Mouse (Mus musculus) c-Kit-positive CD71-negative TER-119-negative erythroid progenitor cells, embryonic 14.5 days (primary cell): ENCODE results near the gene Cryga.

ENCODE experiments used
- DNase-seq: peaks from one replicate; pipeline ENCODE4 v3.0.0-alpha.2; 2013; ENCODE audit warnings: low read depth

The Cryga gene

DNA sequence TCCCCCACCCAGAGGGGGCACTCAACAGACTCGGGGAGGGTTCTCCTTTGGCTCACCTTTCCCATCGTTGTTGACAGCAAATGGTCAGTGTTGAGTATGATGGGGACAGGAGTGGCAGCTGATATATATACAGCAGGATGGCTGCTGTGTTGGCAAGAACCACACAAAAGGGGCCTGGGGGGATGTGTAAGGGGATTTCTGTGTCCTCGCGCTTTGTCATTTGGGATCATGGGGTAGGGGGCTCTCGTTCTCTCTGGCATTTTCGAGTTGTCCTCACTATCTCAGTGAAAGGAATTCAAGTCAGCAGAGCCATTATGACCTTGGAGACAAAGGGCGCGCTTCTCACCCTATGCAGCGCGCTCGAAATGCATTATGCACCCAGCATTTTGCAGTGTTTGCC lies at the start of gene Cryga:
Gene Cryga, minus strand, starts transcription at position 101 of the 400 bp plus-strand sequence.
- DNase-seq: no peak

DNA sequence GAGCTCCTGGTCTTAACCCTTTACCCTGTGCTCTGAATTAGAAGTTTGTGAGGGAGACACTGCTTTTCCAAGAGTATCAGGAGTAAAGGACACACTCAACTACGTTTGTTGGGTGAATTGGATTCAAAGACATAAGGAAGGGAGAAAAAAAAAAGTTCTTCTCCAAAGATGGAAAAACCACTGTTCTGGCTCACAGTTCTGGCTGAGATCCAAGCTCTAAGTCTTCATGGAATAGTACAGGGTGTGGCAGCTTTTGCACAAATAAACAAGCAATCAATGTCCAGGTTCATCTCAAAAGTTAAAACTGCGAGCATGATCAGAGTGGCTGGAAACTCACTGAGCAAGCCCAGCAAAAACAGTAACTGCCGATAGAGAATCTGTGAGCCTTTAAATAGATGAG lies 44.8 kb upstream of the Cryga start:
- DNase-seq: no peak

- DNase-seq: no peak
Observed at GRCm38 (mm10) chr1:65147326-65147725, 44.2 kb upstream of the Cryga start.

DNA sequence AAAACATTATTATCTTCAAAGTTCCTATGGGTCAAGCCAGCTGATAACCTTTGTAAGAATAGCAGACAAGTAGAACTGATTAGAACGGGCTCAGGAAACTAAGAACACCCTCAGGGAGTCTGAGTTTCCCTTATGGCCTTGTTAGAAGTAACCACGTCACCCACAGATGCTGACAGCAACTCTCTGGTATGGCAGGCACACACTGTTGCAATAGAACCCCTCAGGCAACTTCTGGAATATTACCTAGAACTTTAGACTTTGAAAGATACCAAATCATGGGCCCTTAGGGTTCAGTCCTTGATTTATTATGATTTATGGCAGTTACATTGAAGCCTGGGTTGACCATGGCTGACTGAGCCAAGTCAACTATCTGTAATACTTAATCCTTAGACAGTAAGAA lies 43.4 kb upstream of the Cryga start:
- DNase-seq: no peak

DNA sequence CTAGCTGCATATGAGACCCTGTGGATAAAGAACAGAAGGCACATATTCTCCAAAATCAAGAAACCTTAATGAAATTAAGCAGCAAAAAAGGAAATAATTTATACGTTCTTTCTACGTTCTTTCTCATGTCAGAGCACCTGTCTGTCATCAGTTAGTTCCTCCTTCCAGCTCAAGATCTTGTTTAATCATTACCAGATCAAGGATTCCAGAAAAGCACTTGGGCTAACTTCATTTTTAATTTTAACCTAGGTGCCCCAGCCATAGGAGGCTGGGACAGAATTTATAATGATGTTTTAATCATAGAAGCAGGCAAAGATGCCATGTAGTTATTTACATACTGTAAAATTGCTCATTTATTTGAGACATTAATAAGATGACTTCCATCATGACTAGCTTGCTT lies 41.6 kb upstream of the Cryga start:
- no peak for DNase-seq

DNA sequence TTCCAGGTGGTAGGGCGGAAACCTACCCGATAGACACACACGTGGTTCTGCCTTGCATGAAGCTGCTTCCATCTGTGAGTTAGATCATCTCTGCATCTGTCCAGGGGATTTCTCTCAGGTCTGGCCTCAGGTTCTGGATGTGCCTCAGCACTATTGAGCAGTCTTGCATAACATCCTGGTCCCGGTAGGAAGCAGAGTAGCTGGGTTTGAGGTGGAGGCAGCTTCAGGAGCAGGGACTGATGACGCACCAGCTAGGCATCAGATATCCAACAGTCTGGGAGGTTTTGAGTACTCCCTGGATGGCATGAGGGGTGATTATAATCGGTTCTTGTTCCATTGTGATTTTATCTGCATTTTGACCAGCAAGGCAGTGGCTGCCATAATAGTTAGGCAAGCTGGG lies 34.4 kb upstream of the Cryga start:
- no peak for DNase-seq

- no peak for DNase-seq
Observed at GRCm38 (mm10) chr1:65132833-65133232, 29.7 kb upstream of the Cryga start.

- no peak for DNase-seq
Observed at GRCm38 (mm10) chr1:65131671-65132070, 28.5 kb upstream of the Cryga start.

- DNase-seq: no peak
Observed at GRCm38 (mm10) chr1:65130226-65130625, 27.1 kb upstream of the Cryga start.

DNA sequence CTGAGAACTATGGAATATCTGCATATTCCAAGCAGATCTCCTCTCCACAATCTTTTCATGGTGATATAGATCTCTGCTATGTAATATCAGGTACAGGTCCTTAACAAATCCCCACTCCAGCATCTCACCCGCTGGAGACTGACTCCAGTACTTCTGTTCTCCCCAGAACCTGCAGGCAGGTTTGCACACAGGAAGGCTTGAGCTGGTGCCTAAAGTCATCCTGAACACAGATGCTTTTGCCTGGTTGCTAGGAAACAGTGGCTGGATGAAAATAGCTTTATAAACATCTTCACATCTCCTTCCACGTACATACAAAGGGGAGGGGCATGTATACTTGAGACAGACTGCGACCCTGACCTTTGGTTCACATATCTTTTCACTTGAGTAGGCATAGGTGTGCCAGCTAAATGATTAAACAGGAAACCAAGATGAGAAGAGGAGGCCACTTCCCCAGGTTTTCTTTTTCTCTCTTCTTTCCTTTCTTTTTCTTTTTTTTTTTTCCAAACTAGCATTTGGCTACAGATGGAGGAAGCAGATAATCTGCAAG lies 26.5 kb upstream of the Cryga start:
- DNase-seq: no peak

DNA sequence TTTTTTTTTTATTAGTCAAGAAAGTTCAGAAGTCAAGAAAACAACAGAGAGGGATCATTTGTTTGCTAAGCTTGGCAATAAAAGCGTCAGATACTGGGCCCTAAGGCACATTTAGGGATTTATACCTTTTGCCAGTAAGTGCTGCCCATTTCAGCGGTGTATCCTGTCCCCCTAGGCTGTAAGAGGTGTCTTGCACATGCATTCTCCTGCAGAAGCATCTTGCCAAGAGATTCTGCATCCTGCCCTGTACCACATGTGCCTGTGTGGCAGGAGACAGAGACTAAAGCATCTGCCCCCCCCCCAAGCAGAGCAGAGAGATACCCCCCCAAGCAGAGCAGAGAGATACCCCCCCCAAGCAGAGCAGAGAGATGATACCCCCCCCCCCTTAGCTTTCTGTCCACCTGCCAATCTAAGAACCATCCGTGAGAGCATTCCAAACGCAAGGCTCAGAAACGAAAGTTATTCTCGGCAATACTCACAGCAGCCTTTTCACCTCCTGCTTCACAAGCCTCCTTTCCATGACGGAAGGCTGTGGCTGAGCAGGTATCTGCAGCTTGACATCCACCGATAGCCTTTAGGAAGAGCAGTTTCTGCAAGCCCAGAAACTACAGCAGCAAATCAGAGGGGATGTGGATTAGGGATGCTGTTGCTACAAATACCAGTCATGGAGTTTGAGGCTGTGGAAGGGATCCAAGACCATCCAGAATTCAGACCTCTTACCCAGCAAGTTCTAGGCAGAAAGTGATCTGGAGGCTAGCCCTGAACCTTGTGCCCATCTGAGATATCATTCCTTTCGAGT lies 19.6 kb upstream of the Cryga start, which contains the start of gene D630023F18Rik:
Gene D630023F18Rik, minus strand, starts transcription at position 641 of the 799 bp plus-strand sequence.
- DNase-seq: no peak

DNA sequence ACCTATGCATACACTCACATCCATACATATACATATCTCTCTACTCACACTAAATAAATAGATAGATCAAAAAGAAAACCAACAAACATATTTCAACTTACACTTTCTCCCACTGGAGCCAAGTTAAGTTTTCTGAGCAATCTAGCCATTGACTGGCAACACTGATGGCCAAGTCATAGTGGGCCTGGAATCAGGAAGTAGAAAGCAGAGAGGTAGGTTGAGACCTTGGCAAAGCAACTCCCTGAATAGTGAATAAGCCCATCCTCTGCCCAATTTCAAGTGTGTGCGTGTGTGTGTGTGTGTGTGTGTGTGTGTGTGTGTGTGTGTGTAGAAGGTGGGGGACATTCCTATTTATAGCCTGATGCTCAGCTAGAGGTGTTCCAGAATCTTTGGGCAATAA lies 16.3 kb upstream of the Cryga start, which contains the start of gene Gm28845:
Gene Gm28845, minus strand, starts transcription at position 121 of the 400 bp plus-strand sequence.
- no peak for DNase-seq

DNA sequence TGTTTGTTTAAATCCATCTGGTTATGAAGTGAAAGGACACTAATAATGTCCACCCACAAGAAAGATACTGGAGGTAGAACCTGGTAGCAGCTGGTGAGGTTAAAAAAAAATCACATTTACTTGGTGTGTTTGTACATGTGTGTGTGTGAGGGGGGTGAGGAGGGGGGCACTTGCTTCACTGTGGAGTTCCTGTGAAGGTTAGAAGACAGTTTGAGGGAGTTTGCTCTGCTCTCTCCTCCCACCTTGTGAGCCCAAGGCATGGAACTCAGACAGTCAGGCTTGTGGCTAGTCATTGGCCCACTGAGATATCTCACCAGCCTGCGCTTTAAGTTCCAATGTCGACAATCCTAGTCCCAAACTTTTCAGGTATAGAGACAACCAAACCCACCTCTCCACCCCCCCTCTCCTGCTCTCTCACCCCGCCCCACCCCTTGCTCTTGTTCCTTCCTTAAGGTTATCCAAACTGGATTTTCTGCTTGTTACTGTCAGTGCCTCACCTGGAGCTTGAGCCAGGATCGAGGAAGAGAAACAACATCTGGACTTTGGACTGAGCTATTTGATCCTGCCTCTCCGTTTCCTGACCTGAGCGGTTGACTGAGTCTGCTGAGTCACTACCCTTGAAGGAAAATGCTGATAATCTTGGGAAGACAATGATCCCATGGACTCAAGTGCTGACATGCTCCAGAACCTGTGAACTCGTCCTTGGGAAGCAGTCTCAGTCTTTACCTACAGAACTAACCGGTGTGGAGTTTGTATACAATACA lies 15.2 kb upstream of the Cryga start:
- no peak for DNase-seq

DNA sequence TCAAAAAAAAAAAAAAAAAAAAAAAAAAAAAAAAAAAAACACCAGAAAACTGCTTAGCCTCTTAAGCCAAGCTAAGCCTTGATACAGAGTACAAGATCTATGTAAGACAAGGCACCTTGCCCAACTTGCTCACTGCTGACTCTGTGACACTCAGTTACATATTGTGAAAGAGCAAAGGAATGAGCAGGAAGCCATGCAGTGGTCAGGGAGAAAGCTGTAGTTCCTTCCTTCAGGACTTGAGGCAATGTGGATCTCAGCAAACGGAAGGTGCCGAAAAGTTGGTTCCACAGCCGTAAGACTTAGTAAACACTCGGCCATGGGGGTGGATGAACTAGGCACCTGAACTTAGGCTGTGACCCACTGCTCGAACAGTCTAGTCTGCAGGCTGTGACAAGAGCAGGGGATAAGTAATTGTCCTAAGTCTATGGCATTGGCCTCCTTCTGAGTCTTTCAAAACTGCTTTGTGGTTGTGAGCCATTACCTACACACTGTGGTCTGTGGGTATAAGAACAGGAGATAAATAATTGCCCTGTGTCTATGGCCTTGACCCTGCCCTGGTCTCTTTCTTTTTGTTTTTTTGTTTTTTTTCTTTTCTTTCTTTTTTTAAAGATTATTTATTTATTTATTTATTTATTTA lies 10.5 kb upstream of the Cryga start:
- DNase-seq: no peak

DNA sequence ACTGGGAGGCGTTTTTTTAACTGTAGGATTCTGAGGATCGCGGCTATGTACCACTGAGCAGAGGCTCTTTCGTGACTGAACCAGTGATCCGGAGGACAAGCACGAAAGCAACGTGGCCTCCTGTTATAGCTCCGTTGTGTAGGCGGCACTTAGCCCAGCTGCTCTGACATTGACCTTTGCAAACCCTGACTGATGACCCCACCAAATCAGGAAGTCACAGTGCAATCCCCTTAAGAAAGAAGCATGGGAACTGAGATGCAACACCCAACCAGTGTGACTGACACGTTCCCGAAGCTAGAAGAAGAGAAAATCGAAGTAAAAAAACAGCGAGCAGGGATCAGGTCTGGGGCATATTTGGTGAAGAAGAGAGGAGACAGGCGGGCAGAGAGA lies 9.6 kb upstream of the Cryga start:
- DNase-seq: peak; percentile 22

- DNase-seq: peak; percentile 73
Observed at GRCm38 (mm10) chr1:65112031-65112806, 9.0 kb upstream of the Cryga start.

GRCm38 (mm10) chr1:65109756-65110435 lies 6.7 kb upstream of the Cryga start:
- no peak for DNase-seq

- DNase-seq: no peak
Observed at GRCm38 (mm10) chr1:65109196-65109595, 6.0 kb upstream of the Cryga start.

GRCm38 (mm10) chr1:65107654-65108279 lies 4.6 kb upstream of the Cryga start:
- no peak for DNase-seq

DNA sequence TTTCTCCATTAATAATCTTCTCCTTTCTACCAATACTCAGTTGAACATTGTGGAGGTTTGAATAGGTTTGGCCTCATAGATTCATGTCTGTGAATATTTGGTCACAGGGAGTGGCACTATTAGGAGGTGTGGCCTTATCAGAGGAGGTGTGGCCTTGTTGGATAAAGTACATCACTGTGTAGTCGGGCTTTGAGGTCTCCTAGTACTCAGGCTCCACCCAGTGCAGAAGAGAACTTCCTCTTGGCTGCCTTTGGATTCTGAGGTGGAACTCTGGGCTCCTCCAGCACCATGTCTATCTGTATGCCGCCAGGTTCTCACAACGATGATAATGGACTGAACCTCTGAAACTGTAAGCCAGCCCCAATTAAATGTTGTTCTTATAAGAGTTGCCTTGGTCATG lies 6.2 kb downstream of the Cryga start:
- no peak for DNase-seq

DNA sequence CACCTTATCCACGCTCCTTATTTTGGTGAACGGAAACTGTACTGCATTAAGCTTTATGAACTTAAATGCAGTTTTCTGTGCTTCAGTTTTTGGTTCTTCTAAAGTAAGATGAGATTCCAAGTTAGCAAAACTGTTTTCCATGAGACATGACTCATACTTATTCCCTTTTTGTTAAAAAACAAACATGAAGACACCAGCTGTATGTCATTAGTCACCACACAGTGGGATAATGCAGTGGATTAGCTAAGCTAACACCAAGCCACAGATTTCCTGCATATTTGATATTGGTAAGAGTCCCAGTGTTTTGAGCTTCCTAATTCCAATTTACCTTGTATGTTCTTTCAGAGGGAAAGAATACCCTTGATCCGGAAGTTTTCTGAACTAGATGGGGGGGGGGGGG lies 11.6 kb downstream of the Cryga start:
- DNase-seq: no peak
